Comparison of ENCODE assay signal across 9 mouse cellular contexts in the genomic region with DNA sequence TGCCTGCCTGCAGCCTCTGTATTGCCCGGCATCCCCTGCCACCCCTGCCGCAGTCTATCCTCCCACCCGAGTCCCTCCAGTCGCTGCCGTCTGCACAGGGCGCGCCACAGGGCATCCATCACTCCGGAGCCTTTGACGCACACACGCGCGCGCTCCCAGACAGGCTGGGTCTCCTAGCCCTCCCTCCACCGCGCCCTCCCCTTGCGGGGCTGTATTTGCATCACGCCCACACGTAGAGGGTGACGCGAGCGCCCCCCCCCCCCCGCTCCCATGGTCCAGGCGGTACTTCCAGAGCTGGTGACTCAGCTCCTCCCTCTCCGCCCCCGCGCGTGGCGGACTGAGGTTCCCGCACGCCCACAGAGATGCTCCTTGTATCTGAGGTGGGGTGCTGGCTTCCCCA. TPM values are rescaled to one million over a fixed set of nuclear protein-coding genes. Genes with fewer than 3 reads are reported as not detected.
A peak's percentile ranks its signal among the peaks of the same experiment; 100 is the strongest.
DNase-seq lines count a peak whose midpoint lies in the region; ATAC-seq and TF ChIP-seq lines count a peak whose summit lies in the region.
"Had no signal": no experiment of that assay in that cellular context is flagged by ENCODE, and none has a peak within 500 bp of the region (broad histone marks: within the 10 kb centered on the region; RNA-seq: fewer than 3 reads in every experiment).

No protein-coding gene starts in this region.

- H3K4me3 ChIP-seq in ES-Bruce4 (ENCODE audit: low read depth, low read length) = peak overlapping the region; percentile 77
- H3K4me3 ChIP-seq in heart, postnatal 0 days (ENCODE audit: low read depth, low read length) = peak overlapping the region; percentile 49
- peak overlapping the region; percentile 58 for H3K4me3 ChIP-seq in neural tube, embryonic 14.5 days (ENCODE audit: low read depth, low read length)

- H3K9ac ChIP-seq in ES-Bruce4 (ENCODE audit: low read depth, poor library complexity, severe bottlenecking) = no peak overlapping the region
- H3K9ac ChIP-seq in heart, postnatal 0 days (replicated peaks; ENCODE audit: low read depth, low read length) = no peak overlapping the region
- peak overlapping the region; percentile 62 for H3K9ac ChIP-seq in neural tube, embryonic 14.5 days (replicated peaks; ENCODE audit: low read depth, low read length)

- H3K4me2 ChIP-seq in heart, postnatal 0 days (ENCODE audit: low read depth, low read length) = peak overlapping the region; percentile 85
- peak overlapping the region; percentile 76 for H3K4me2 ChIP-seq in neural tube, embryonic 14.5 days (ENCODE audit: low read depth, low read length)

- WGBS in heart, postnatal 0 days = 2% methylated on average over 19 of the region's 30 CpGs
- WGBS in neural tube, embryonic 14.5 days = under 1% methylated on average over 26 of the region's 30 CpGs

- peaks cover 20% of the 10 kb centered on the region for H3K27me3 ChIP-seq in ES-Bruce4 (ENCODE audit: control insufficient read depth, insufficient read depth, low read length, poor library complexity, severe bottlenecking)
- peaks cover 70% of the 10 kb centered on the region for H3K27me3 ChIP-seq in heart, postnatal 0 days (ENCODE audit: control insufficient read depth, insufficient read depth, low read length)
- peaks cover 4% of the 10 kb centered on the region; the same call in 1 of the 2 replicates for H3K27me3 ChIP-seq in neural tube, embryonic 14.5 days (ENCODE audit: control insufficient read depth, insufficient read depth, low read length)

- TF ChIP-seq EP300 in ES-Bruce4 (IDR thresholded peaks at IDR 0.05; ENCODE audit: insufficient read depth, low read depth, low read length) = no peak
- no peak for TF ChIP-seq EP300 in heart, postnatal 0 days (IDR thresholded peaks at IDR 0.05; ENCODE audit: low read depth)

- intact Hi-C loops in left cerebral cortex, postnatal 36 days (cut with DNase I) = loop anchor here (2.0 to 5.0 kb wide), 2 partner anchors 46 to 258 kb away; a partner anchor contains a TSS

- H3K4me1 ChIP-seq in ES-Bruce4 (ENCODE audit: control insufficient read depth, insufficient read depth, low read length) = no peaks in the 10 kb centered on the region
- H3K4me1 ChIP-seq in heart, postnatal 0 days (ENCODE audit: control insufficient read depth, insufficient read depth) = peaks cover 5% of the 10 kb centered on the region; the same call in 1 of the 2 replicates
- H3K4me1 ChIP-seq in neural tube, embryonic 14.5 days (ENCODE audit: control insufficient read depth, insufficient read depth, low read length) = no peaks in the 10 kb centered on the region; the same call in 1 of the 2 replicates

- TF ChIP-seq CTCF in ES-Bruce4 (IDR thresholded peaks at IDR 0.05; ENCODE audit: low read depth, low read length) = no peak
- no peak for TF ChIP-seq CTCF in heart, postnatal 0 days (IDR thresholded peaks at IDR 0.05; ENCODE audit: low read depth)

- DNase-seq in gastrocnemius, adult 18-20 months (ENCODE audit: low spot score) = peak; percentile 1
- DNase-seq in gastrocnemius, postnatal 10 days = no peak
- no peak for DNase-seq in heart, postnatal 0 days (ENCODE audit: low spot score)
- peak; percentile 60 to 74 for DNase-seq in left cerebral cortex, postnatal 36 days (ENCODE audit: low spot score in 2 of 2)

- no peaks in the 10 kb centered on the region for H3K36me3 ChIP-seq in ES-Bruce4 (ENCODE audit: control insufficient read depth, insufficient read depth, low read length, poor library complexity, severe bottlenecking)
- H3K36me3 ChIP-seq in heart, postnatal 0 days (replicated peaks; ENCODE audit: control insufficient read depth, insufficient read depth, low read length) = no peaks in the 10 kb centered on the region
- H3K36me3 ChIP-seq in neural tube, embryonic 14.5 days (ENCODE audit: control insufficient read depth, insufficient read depth, low read length) = no peaks in the 10 kb centered on the region

- H3K9me3 ChIP-seq in ES-Bruce4 (replicated peaks; ENCODE audit: control insufficient read depth, insufficient read depth, low read length, poor library complexity, severe bottlenecking) = no peaks in the 10 kb centered on the region
- no peaks in the 10 kb centered on the region for H3K9me3 ChIP-seq in heart, postnatal 0 days (replicated peaks; ENCODE audit: control insufficient read depth, low read length)
- no peaks in the 10 kb centered on the region for H3K9me3 ChIP-seq in neural tube, embryonic 14.5 days (ENCODE audit: control insufficient read depth, low read length)

- peak; percentile 35 for ATAC-seq in common myeloid progenitor, adult 5-6 weeks (replicated peaks; ENCODE audit: low read depth, poor library complexity, severe bottlenecking)
- peak; percentile 24; the same call in 1 of the 2 replicates for ATAC-seq in heart, postnatal 0 days (ENCODE audit: insufficient read depth, low read depth)
- peak; percentile 85 for ATAC-seq in neural tube, embryonic 14.5 days (ENCODE audit: low read depth)
- ATAC-seq in activated CD4-positive, CD25-positive, alpha-beta regulatory T cell, adult 4 months = no peak

- TF ChIP-seq POLR2A in ES-Bruce4 (IDR thresholded peaks at IDR 0.05; ENCODE audit: insufficient read depth, low read length) = no peak

- no peak overlapping the region for H3K27ac ChIP-seq in ES-Bruce4 (ENCODE audit: insufficient read depth, low read length)
- H3K27ac ChIP-seq in heart, postnatal 0 days (ENCODE audit: low read depth) = no peak overlapping the region
- H3K27ac ChIP-seq in neural tube, embryonic 14.5 days (ENCODE audit: low read depth, low read length) = peak overlapping the region; percentile 88

RNA-seq across cellular contexts. Expression of a gene that starts 1.3 kb away (rescaled TPM):
- total RNA-seq in gastrocnemius, adult 18-20 months (2021) = under 1 TPM; 0.21 to 0.26 TPM
- total RNA-seq in gastrocnemius, postnatal 10 days (2021) = under 1 TPM; 0.47 to 0.66 TPM
- 0.19 TPM in 1 of 2 replicates, not detected in the other for polyA plus RNA-seq in ES-Bruce4 (2011; ENCODE audit: insufficient read depth, insufficient read length, low read depth, missing spikeins)
- total RNA-seq in common myeloid progenitor, adult 5-6 weeks (2017) = not detected in 2 replicates
- 0.15 and 1.2 TPM in 2 replicates for total RNA-seq in heart, postnatal 0 days (2014; rRNA removed; ENCODE audit: low replicate concordance)
- polyA plus RNA-seq in heart, postnatal 0 days (2015; fragmentation: Nextera tagmentation; extraction: Ambion mirVana) = 0.25 and 0.32 TPM in 2 replicates
- 10 to 100 TPM; 21.3 to 34.5 TPM for total RNA-seq in left cerebral cortex, postnatal 36 days (2021)
- 53.9 and 58.0 TPM in 2 replicates for polyA plus RNA-seq in neural tube, embryonic 14.5 days (2014; fragmentation: Nextera tagmentation; extraction: Ambion mirVana)
- polyA plus RNA-seq in activated CD4-positive, CD25-positive, alpha-beta regulatory T cell, adult 4 months (2017; shearing (Covaris generic)) = 1 to 10 TPM; 2.7 to 2.9 TPM

RNA-seq across cellular contexts. Expression of a gene that starts 49.2 kb away (rescaled TPM):
- total RNA-seq in gastrocnemius, adult 18-20 months (2021) = not detected
- total RNA-seq in gastrocnemius, postnatal 10 days (2021) = not detected
- polyA plus RNA-seq in ES-Bruce4 (2011; ENCODE audit: insufficient read depth, insufficient read length, low read depth, missing spikeins) = 6.9 and 7.9 TPM in 2 replicates
- total RNA-seq in common myeloid progenitor, adult 5-6 weeks (2017) = not detected in 2 replicates
- total RNA-seq in heart, postnatal 0 days (2014; rRNA removed; ENCODE audit: low replicate concordance) = not detected in 2 replicates
- polyA plus RNA-seq in heart, postnatal 0 days (2015; fragmentation: Nextera tagmentation; extraction: Ambion mirVana) = not detected in 2 replicates
- total RNA-seq in left cerebral cortex, postnatal 36 days (2021) = not detected
- polyA plus RNA-seq in neural tube, embryonic 14.5 days (2014; fragmentation: Nextera tagmentation; extraction: Ambion mirVana) = 0.84 and 1.1 TPM in 2 replicates
- not detected for polyA plus RNA-seq in activated CD4-positive, CD25-positive, alpha-beta regulatory T cell, adult 4 months (2017; shearing (Covaris generic))
- total RNA-seq: hematopoietic stem cell, adult 5-6 weeks had no signal

RNA-seq across cellular contexts. Expression of a gene that starts 49.9 kb away (rescaled TPM):
- 1 to 10 TPM; 8.7 to 9.6 TPM for total RNA-seq in gastrocnemius, adult 18-20 months (2021)
- 10 to 100 TPM; 15.8 to 15.9 TPM for total RNA-seq in gastrocnemius, postnatal 10 days (2021)
- 43.1 and 47.0 TPM in 2 replicates for polyA plus RNA-seq in ES-Bruce4 (2011; ENCODE audit: insufficient read depth, insufficient read length, low read depth, missing spikeins)
- 15.0 and 31.3 TPM in 2 replicates for total RNA-seq in common myeloid progenitor, adult 5-6 weeks (2017)
- total RNA-seq in heart, postnatal 0 days (2014; rRNA removed; ENCODE audit: low replicate concordance) = 1.9 and 9.7 TPM in 2 replicates
- 31.3 and 35.2 TPM in 2 replicates for polyA plus RNA-seq in heart, postnatal 0 days (2015; fragmentation: Nextera tagmentation; extraction: Ambion mirVana)
- total RNA-seq in left cerebral cortex, postnatal 36 days (2021) = 10 to 100 TPM; 27.9 to 28.5 TPM
- polyA plus RNA-seq in neural tube, embryonic 14.5 days (2014; fragmentation: Nextera tagmentation; extraction: Ambion mirVana) = 25.5 and 37.3 TPM in 2 replicates
- 10 to 100 TPM; 15.7 to 16.8 TPM for polyA plus RNA-seq in activated CD4-positive, CD25-positive, alpha-beta regulatory T cell, adult 4 months (2017; shearing (Covaris generic))

Comparison
In these comparisons a context has a peak if more than half of its experiments do, and no peak if none do; other contexts are left out.
1. DNase-seq: peak in gastrocnemius, adult 18-20 months (single experiment) and left cerebral cortex, postnatal 36 days (2 of 2); none in gastrocnemius, postnatal 10 days (single experiment) and heart, postnatal 0 days (single experiment).
2. RNA of a gene that starts 1.3 kb away (total RNA-seq): 21.3 to 34.5 TPM in left cerebral cortex, postnatal 36 days; 0.47 to 0.66 TPM in gastrocnemius, postnatal 10 days, 0.21 to 0.26 TPM in gastrocnemius, adult 18-20 months, 0.15 to 1.2 TPM in heart, postnatal 0 days and not detected in common myeloid progenitor, adult 5-6 weeks; every median in the first group is over 10 times any median in the second.
3. Peak in every context shown above with its lines, with median percentiles within 50 percentile points of each other: H3K4me3 ChIP-seq.